Mouse (Mus musculus) heart, postnatal 0 days (tissue): ENCODE measurements around the gene Pde3a. TPM values are rescaled to one million over a fixed set of nuclear protein-coding genes. Genes with fewer than 3 reads are reported as not detected.

Experiments used
- ATAC-seq: fragments of 200-750 bp; cut with Nextera tagmentation; 2 replicates; pipeline ENCODE4 v1.8.0; 2017; ENCODE audit warnings: low read depth, moderate number of reproducible peaks, moderate library complexity; ENCODE audit not compliant: insufficient read depth
- DNase-seq: peaks from one replicate; pipeline ENCODE4 v3.0.0-alpha.2; 2016; ENCODE audit warnings: low spot score
- H3K27ac ChIP-seq: fragments of 300-500 bp; sonication (generic); 2 replicates; pipeline ENCODE4 v1.5.1; 2014; ENCODE audit warnings: low read depth, mild to moderate bottlenecking
- H3K27me3 ChIP-seq: fragments of 300-500 bp; sonication (generic); 2 replicates; pipeline ENCODE4 v1.6.1; 2014; ENCODE audit warnings: low read length, mixed read lengths; ENCODE audit not compliant: control insufficient read depth, insufficient read depth
- H3K36me3 ChIP-seq: fragments of 300-500 bp; sonication (generic); replicated peaks from 2 replicates; pipeline ENCODE4 v1.6.1; 2014; ENCODE audit warnings: low read length, mixed read lengths; ENCODE audit not compliant: control insufficient read depth, insufficient read depth
- H3K4me1 ChIP-seq: fragments of 300-500 bp; sonication (generic); 2 replicates; pipeline ENCODE4 v1.6.1; 2014; ENCODE audit warnings: antibody characterized with exemption; ENCODE audit not compliant: control insufficient read depth, insufficient read depth
- H3K4me2 ChIP-seq: fragments of 300-500 bp; sonication (generic); 2 replicates; pipeline ENCODE4 v1.6.1; 2014; ENCODE audit warnings: low read depth, mild to moderate bottlenecking, low read length, moderate library complexity
- H3K4me3 ChIP-seq: fragments of 300-500 bp; sonication (generic); 2 replicates; pipeline ENCODE4 v1.5.1; 2014; ENCODE audit warnings: low read depth, low read length
- H3K9ac ChIP-seq: fragments of 300-500 bp; sonication (generic); replicated peaks from 2 replicates; pipeline ENCODE4 v1.6.1; 2014; ENCODE audit warnings: low read depth, low read length, mixed read lengths
- H3K9me3 ChIP-seq: fragments of 300-500 bp; sonication (generic); replicated peaks from 2 replicates; pipeline ENCODE4 v1.6.1; 2016; ENCODE audit warnings: low read length; ENCODE audit not compliant: control insufficient read depth
- CTCF ChIP-seq: IDR thresholded peaks from 2 replicates; pipeline ENCODE4 v1.5.1; 2016; ENCODE audit warnings: antibody characterized with exemption, control low read depth, low read depth
- EP300 ChIP-seq: IDR thresholded peaks from 2 replicates; pipeline ENCODE4 v1.6.1; 2016; ENCODE audit warnings: antibody characterized with exemption, low read depth
- WGBS: fragments of 180-500 bp; shearing (Covaris S2); extraction: QIAGEN DNeasy Blood & Tissue Kit; methylation state at CpG from one replicate; pipeline ENCODE4 v1.1.7; 2014; 5-methylcytosine and 5-hydroxymethylcytosine counted together
- polyA plus RNA-seq: library from polyadenylated mRNA; unstranded; fragments of >200 nt; fragmentation: Nextera tagmentation; extraction: Ambion mirVana; gene quantifications from 2 replicates; pipeline ENCODE4 v1.2.1, GENCODE M21; 2015
- total RNA-seq: library from RNA; depleted of rRNA; stranded (reverse); fragments of >200 nt; gene quantifications from 2 replicates; pipeline ENCODE4 v1.2.3, GENCODE M21; 2014; ENCODE audit warnings: low replicate concordance

Pde3a gene
- total and polyA plus RNA-seq, 2 experiments from 2014 or later = 8.2 to 42.0 TPM

DNA sequence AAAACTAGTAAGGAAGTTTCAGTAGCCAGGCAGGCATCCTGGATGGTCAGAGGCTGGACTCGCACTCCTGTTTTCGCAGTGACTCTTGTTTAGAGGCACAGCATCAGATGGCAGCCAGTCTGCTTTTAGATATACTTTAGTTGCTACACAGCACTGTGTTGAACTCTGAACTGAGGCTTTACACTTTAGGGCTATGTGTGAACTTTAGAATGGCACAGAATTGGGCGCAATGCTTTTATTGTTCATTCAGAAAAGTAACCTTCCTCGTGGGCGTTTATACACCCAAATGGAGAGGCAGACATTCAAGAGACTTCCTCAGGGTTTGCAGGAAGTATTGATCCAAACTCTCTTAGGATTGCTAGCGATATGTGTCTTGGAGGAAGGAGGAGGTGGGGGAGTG, 1.9 kb downstream of the Pde3a start:
- H3K9me3 ChIP-seq = no peaks in the 10 kb centered on the region
- TF ChIP-seq EP300 (no peak), CTCF (no peak)
- peak overlapping the region; percentile 71 for H3K4me3 ChIP-seq
- DNase-seq = no peak
- 0 out of 2 replicates have a peak overlapping the region, but pooled peaks have one; percentile 82 for H3K27ac ChIP-seq
- H3K9ac ChIP-seq = peak overlapping the region; percentile 74; the same call in 1 of the 2 replicates
- H3K4me1 ChIP-seq = 0 out of 2 replicates have a peak, but pooled peaks cover 8% of the 10 kb centered on the region
- H3K27me3 ChIP-seq = no peaks in the 10 kb centered on the region
- H3K36me3 ChIP-seq = 0 out of 2 replicates have a peak, but pooled peaks cover 4% of the 10 kb centered on the region
- no peak for ATAC-seq
- peak overlapping the region; percentile 85 for H3K4me2 ChIP-seq
- 35% methylated on average over 6 of the region's 6 CpGs for WGBS

DNA sequence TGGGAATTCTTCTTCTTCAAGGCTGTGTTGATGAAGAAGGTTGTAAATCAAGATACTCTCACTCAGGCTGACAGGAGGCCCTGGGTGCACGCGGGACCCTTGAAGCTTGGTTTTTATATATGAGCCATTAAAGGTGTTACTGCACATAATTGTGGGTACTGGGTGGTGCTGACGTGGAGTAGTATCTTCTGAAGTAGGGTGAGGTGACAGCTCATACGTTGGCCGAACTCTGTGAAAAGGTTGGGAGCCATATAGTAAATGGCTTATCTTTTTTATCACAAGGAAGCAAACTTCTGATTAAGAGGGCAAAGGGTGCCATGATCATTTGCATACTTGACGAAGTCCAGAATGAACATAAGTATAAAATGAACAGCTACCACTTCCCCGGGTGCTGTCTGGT, 3.5 kb downstream of the Pde3a start:
- 70% methylated on average over 7 of the region's 7 CpGs for WGBS

DNA sequence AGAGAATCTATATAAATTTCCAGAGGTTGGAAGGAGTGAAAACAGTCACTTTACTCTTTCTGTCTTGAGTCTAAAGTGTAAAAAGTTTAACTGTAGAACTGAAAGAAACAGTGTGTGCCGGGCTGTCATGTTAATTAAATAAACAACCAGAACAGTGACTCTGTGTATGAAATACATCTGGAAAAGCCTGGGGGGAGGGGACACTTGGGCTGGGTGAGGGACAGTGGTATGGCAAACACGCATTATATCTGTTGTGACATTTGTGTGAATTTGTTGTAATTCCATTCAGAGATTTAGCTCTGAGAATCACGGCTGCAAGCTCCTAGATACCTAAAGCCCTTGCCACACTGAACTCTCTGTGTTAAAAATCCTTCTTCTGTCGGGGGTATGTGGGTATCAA, 5.9 kb downstream of the Pde3a start:
- TF ChIP-seq EP300 (no peak), CTCF (no peak)
- Histone ChIP-seq H3K9ac (no peak overlapping the region), H3K9me3 (no peaks in the 10 kb centered on the region), H3K4me2 (0 out of 2 replicates have a peak overlapping the region, but pooled peaks have one; percentile 5), H3K36me3 (no peaks in the 10 kb centered on the region), H3K27ac (no peak overlapping the region), H3K4me1 (peaks cover 6% of the 10 kb centered on the region; the same call in 1 of the 2 replicates), H3K4me3 (no peak overlapping the region), H3K27me3 (no peaks in the 10 kb centered on the region)
- DNase-seq (no peak), ATAC-seq (no peak)
- 64% methylated on average over 4 of the region's 4 CpGs for WGBS

More for the DNA sequence above, 3.5 kb downstream of the Pde3a start:
- Histone ChIP-seq H3K4me2 (peak overlapping the region; percentile 85), H3K4me1 (peaks cover 13% of the 10 kb centered on the region; the same call in 1 of the 2 replicates), H3K9ac (no peak overlapping the region), H3K9me3 (no peaks in the 10 kb centered on the region), H3K27ac (no peak overlapping the region), H3K27me3 (no peaks in the 10 kb centered on the region), H3K36me3 (no peaks in the 10 kb centered on the region), H3K4me3 (peak overlapping the region; percentile 71)
- ATAC-seq = no peak
- TF ChIP-seq CTCF = no peak
- no peak for TF ChIP-seq EP300
- no peak for DNase-seq

DNA sequence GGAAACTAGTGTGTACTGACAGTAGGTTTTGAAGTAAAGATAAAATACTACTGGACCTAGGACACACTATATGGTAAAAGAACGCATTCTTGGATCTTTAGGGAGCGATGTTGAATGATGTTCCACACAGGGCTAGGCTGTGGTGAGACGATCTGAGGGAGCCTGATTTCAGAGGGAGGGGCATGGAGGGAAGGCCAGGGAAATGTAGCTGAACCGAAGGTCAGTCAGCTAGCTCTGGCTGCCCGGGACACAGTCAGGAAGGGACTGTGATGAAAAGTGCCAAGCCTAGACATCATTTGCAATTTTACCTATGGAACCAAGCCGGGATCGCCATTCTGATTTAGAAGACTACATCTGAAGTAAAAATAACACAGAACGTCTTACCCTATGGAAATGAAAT, 7.8 kb downstream of the Pde3a start:
- Histone ChIP-seq H3K9me3 (no peaks in the 10 kb centered on the region), H3K9ac (no peak overlapping the region), H3K4me1 (peaks cover 11% of the 10 kb centered on the region), H3K27ac (no peak overlapping the region; the same call in 1 of the 2 replicates), H3K4me3 (no peak overlapping the region), H3K4me2 (no peak overlapping the region; the same call in 1 of the 2 replicates), H3K36me3 (no peaks in the 10 kb centered on the region), H3K27me3 (no peaks in the 10 kb centered on the region)
- TF ChIP-seq EP300 (no peak), CTCF (no peak)
- ATAC-seq (no peak), DNase-seq (no peak)
- WGBS = 46% methylated on average over 8 of the region's 8 CpGs

DNA sequence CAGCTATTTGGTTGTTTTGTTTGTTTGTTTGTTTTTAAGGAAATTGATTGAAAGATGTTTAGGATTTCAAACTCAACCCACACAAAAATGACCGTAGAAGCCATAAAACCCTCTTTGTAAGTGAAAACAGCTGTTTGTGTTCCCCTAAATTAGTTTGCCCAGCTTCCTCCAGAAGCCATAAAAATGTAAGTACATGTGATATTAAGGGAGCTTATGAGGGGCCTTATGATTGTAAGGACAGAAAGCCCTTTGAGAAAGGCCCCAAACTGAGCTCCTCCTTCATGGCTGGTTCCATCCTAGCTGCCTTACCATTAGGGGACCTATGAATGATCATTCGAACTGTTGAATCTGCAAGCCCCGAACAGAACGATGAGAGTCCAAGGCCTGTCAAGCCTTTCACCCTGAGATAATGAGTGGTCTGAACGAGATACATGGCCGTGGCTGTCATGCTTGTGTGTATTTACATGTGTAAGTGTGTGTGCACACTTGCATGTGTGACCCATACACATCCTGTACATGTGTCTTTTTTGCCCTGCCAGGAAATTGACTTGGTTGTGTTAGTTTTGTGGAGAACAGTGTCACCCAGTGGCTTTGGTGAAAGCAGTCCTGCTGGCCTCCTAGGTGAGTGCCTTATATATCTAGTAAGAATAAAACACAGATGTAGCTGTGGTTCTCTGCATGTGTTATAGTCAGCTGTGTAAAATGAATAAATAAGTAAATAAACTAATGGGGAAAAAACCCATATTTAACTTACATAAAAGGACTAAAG, 8.5 kb downstream of the Pde3a start:
- Histone ChIP-seq H3K4me1 (peaks cover 18% of the 10 kb centered on the region), H3K27me3 (no peaks in the 10 kb centered on the region), H3K9ac (no peak overlapping the region), H3K27ac (no peak overlapping the region), H3K4me3 (no peak overlapping the region), H3K9me3 (no peaks in the 10 kb centered on the region), H3K4me2 (no peak overlapping the region), H3K36me3 (no peaks in the 10 kb centered on the region)
- TF ChIP-seq CTCF (peak; percentile 50), EP300 (no peak)
- ATAC-seq (no peak), DNase-seq (no peak)
- WGBS = 83% methylated on average over 6 of the region's 6 CpGs
